Mouse (Mus musculus) testis, adult 2 months (tissue): ENCODE measurements at regions not wholly inside any gene's neighbourhood (a gene's known extent, or its start where the extent isn't known, plus 50 kb on each side); places are given as distances from the start of the nearest gene placed in this dataset.

Experiments used
- CTCF ChIP-seq: fragments of 200-500 bp; IDR thresholded peaks from 2 replicates; pipeline ENCODE4 v1.5.1; 2012; ENCODE audit warnings: low read depth, mild to moderate bottlenecking, inconsistent platforms, low read length, moderate library complexity; ENCODE audit not compliant: control insufficient read depth, insufficient read depth, insufficient replicate concordance
- POLR2A ChIP-seq: fragments of 200-500 bp; IDR thresholded peaks from 2 replicates; pipeline ENCODE4 v1.6.1; 2012; ENCODE audit warnings: low read depth, mild to moderate bottlenecking, inconsistent platforms, low read length, moderate library complexity; ENCODE audit not compliant: control insufficient read depth

- TF ChIP-seq POLR2A (no peak), CTCF (0 out of 2 replicates have a peak, but pooled peaks have one; percentile 5)
These were observed 61.9 kb upstream of the Ctbp2 start for GRCm38 (mm10) chr7:133185931-133186601.
